ENCODE assay signal across 8 mouse cellular contexts in the genomic region with DNA sequence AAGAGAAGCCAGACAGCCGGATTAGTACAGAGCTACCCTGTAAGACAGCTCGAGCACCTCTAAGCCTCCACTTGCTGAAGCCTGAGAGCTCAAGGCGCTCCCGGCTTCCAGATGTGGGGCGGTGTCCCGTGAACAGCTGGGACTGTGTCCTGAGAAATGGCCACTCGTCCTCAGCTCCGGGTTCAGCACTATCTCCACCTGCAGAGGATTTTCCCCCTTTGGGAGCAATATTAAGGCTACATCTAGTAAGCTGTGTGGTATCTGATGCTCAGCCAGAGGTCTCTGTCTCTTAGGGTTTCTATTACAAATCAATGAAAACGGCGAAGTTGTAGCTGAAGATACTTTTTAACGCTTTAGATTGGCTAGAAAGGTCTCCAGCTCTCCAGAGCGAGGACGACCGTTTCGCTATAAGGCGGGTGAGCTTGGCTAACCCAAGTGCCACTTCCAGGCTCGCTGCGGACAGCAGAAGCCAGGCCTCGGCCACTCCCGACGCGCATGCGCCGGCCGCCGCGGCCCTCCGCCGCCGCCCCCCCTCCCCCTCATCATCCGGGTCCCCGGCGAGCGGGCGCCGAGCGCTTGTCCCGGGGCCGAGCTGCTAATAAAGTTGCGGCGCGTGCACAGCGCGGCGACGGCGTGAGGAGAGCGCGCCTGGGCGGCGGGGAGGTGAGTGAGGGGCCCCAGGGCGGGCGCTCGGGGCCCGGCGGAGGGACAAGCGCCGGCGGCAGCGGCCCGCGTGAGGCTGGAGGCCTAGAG. TPM values are rescaled to one million over a fixed set of nuclear protein-coding genes. Genes with fewer than 3 reads are reported as not detected.
DNase-seq lines count a peak whose midpoint lies in the region; ATAC-seq and TF ChIP-seq lines count a peak whose summit lies in the region.

A gene (plus strand): TSS at position 542 of the 753 bp plus-strand sequence.

- intact Hi-C loops in heart, postnatal 36 days (cut with DNase I), result loop anchor here (2.0 to 5.0 kb wide), 2 partner anchors 24 to 40 kb away; no protein-coding TSS in a partner anchor

- TF ChIP-seq CTCF in G1E (IDR thresholded peaks at IDR 0.05; ENCODE audit: low read depth, low read length), result no peak
- no peak for TF ChIP-seq CTCF in forebrain, postnatal 0 days (IDR thresholded peaks at IDR 0.05; ENCODE audit: low read depth)
- no peak for TF ChIP-seq CTCF in olfactory bulb, adult 2 months (IDR thresholded peaks at IDR 0.05; ENCODE audit: insufficient read depth, low read depth, low read length)
- no peak for TF ChIP-seq CTCF in thymus, adult 2 months (IDR thresholded peaks at IDR 0.05; ENCODE audit: borderline replicate concordance, control insufficient read depth, extremely low read depth, insufficient read depth, low read length, poor library complexity)

- WGBS in forebrain, postnatal 0 days, result 3% methylated on average over 54 of the region's 62 CpGs
- 2% methylated on average over 62 of the region's 62 CpGs for WGBS in lung, embryonic 15.5 days
- WGBS in olfactory bulb, adult 2 months, result 4% methylated on average over 62 of the region's 62 CpGs
- 9% methylated on average over 61 of the region's 62 CpGs for WGBS in thymus, adult 2 months

- H3K4me2 ChIP-seq in forebrain, postnatal 0 days (ENCODE audit: low read depth), result peak within 1 kb of the TSS; percentile 50
- H3K4me2 ChIP-seq in lung, embryonic 15.5 days, result peak within 1 kb of the TSS; percentile 70

- ATAC-seq in G1E (ENCODE audit: extremely low read depth, insufficient number of reproducible peaks, low FRiP score, poor library complexity, severe bottlenecking), result 0 out of 2 replicates have a peak, but pooled peaks have one; percentile 4
- ATAC-seq in forebrain, postnatal 0 days, result peak; percentile 84
- peak; percentile 89 for ATAC-seq in lung, embryonic 15.5 days (ENCODE audit: borderline replicate concordance, extremely low read depth, low FRiP score, low TSS enrichment)

- DNase-seq in G1E (ENCODE audit: low spot score), result peak; percentile 86
- peak; percentile 89 for DNase-seq in cerebellum, adult 11 months
- DNase-seq in forebrain, postnatal 0 days, result peak; percentile 96
- peak; percentile 85 to 90 for DNase-seq in heart, postnatal 36 days
- DNase-seq in layer of hippocampus, adult 8-10 months (ENCODE audit: low spot score in 2 of 2), result peak; percentile 52 to 79
- DNase-seq in thymus, adult 2 months, result peak; percentile 63

- peak within 1 kb of the TSS; percentile 96 for H3K27ac ChIP-seq in forebrain, postnatal 0 days (ENCODE audit: low read depth, low read length)
- H3K27ac ChIP-seq in lung, embryonic 15.5 days, result peak within 1 kb of the TSS; percentile 100
- H3K27ac ChIP-seq in olfactory bulb, adult 2 months (ENCODE audit: insufficient read depth, low read depth, low read length), result peak within 1 kb of the TSS; percentile 94
- peak within 1 kb of the TSS; percentile 74 for H3K27ac ChIP-seq in thymus, adult 2 months (ENCODE audit: control insufficient read depth, insufficient read depth, low read length)

- no peaks in the 10 kb centered on the region for H3K27me3 ChIP-seq in G1E (ENCODE audit: insufficient read depth, low read length)
- no peaks in the 10 kb centered on the region for H3K27me3 ChIP-seq in forebrain, postnatal 0 days (ENCODE audit: insufficient read depth, low read length)
- H3K27me3 ChIP-seq in lung, embryonic 15.5 days, result no peaks in the 10 kb centered on the region
- no peaks in the 10 kb centered on the region for H3K27me3 ChIP-seq in thymus, adult 2 months (ENCODE audit: control insufficient read depth, insufficient read depth, low read length)

- peak within 1 kb of the TSS; percentile 87 for H3K9ac ChIP-seq in forebrain, postnatal 0 days
- peak within 1 kb of the TSS; percentile 98 for H3K9ac ChIP-seq in lung, embryonic 15.5 days

- H3K9me3 ChIP-seq in G1E (replicated peaks), result no peaks in the 10 kb centered on the region
- H3K9me3 ChIP-seq in forebrain, postnatal 0 days (ENCODE audit: low read length), result no peaks in the 10 kb centered on the region
- H3K9me3 ChIP-seq in lung, embryonic 15.5 days, result no peaks in the 10 kb centered on the region

- peak; percentile 77 for TF ChIP-seq POLR2A in olfactory bulb, adult 2 months (IDR thresholded peaks at IDR 0.05; ENCODE audit: insufficient read depth, low read depth, low read length)
- TF ChIP-seq POLR2A in thymus, adult 2 months (IDR thresholded peaks at IDR 0.05; ENCODE audit: control insufficient read depth, extremely low read depth, insufficient read depth, low read length, poor library complexity), result peak; percentile 52; the same call in 1 of the 2 replicates

- H3K4me3 ChIP-seq in G1E (ENCODE audit: low read depth, low read length), result peak within 1 kb of the TSS; percentile 75
- peak within 1 kb of the TSS; percentile 88 for H3K4me3 ChIP-seq in forebrain, postnatal 0 days (ENCODE audit: low read depth, low read length)
- H3K4me3 ChIP-seq in lung, embryonic 15.5 days, result peak within 1 kb of the TSS; percentile 89
- H3K4me3 ChIP-seq in olfactory bulb, adult 2 months (ENCODE audit: insufficient read depth, low read depth, low read length), result peak within 1 kb of the TSS; percentile 99
- peak within 1 kb of the TSS; percentile 99 for H3K4me3 ChIP-seq in thymus, adult 2 months (ENCODE audit: control insufficient read depth, insufficient read depth, low read length)

- H3K36me3 ChIP-seq in G1E (replicated peaks), result peaks cover 22% of the 10 kb centered on the region
- H3K36me3 ChIP-seq in forebrain, postnatal 0 days (ENCODE audit: insufficient read depth), result no peaks in the 10 kb centered on the region
- peaks cover 11% of the 10 kb centered on the region; the same call in 1 of the 2 replicates for H3K36me3 ChIP-seq in lung, embryonic 15.5 days
- no peaks in the 10 kb centered on the region for H3K36me3 ChIP-seq in thymus, adult 2 months (ENCODE audit: control insufficient read depth, insufficient read depth, low read length)

- peaks cover 27% of the 10 kb centered on the region for H3K4me1 ChIP-seq in G1E (ENCODE audit: insufficient read depth, low read depth, low read length)
- H3K4me1 ChIP-seq in forebrain, postnatal 0 days (ENCODE audit: insufficient read depth), result peaks cover 38% of the 10 kb centered on the region
- H3K4me1 ChIP-seq in lung, embryonic 15.5 days, result peaks cover 53% of the 10 kb centered on the region
- peaks cover 21% of the 10 kb centered on the region for H3K4me1 ChIP-seq in olfactory bulb, adult 2 months (ENCODE audit: control insufficient read depth, insufficient read depth, low read length)
- H3K4me1 ChIP-seq in thymus, adult 2 months (replicated peaks; ENCODE audit: control insufficient read depth, insufficient read depth, low read length), result peaks cover 19% of the 10 kb centered on the region

RNA-seq across cellular contexts. Expression of the gene that starts here (rescaled TPM):
- total RNA-seq in G1E (2014; fragmentation: Nextera tagmentation), result 40.7 and 48.7 TPM in 2 replicates
- total RNA-seq in G1E (2017), result 10.8 and 15.2 TPM in 2 replicates
- polyA plus RNA-seq in G1E (2012), result 4.1 and 4.3 TPM in 2 replicates
- 45.2 and 54.6 TPM in 2 replicates for total RNA-seq in forebrain, postnatal 0 days (2014; rRNA removed)
- polyA plus RNA-seq in forebrain, postnatal 0 days (2015; fragmentation: Nextera tagmentation; extraction: Ambion mirVana), result 15.7 and 17.1 TPM in 2 replicates
- total RNA-seq in heart, postnatal 36 days (2021), result 10 to 100 TPM; 30.6 to 30.7 TPM
- total RNA-seq in layer of hippocampus, adult 8-10 months (2022), result 10 to 100 TPM; 27.1 to 28.8 (median 27.7) TPM
- 34.1 and 34.7 TPM in 2 replicates for polyA plus RNA-seq in lung, embryonic 15.5 days (2015; fragmentation: Nextera tagmentation; extraction: Ambion mirVana)
- polyA plus RNA-seq in olfactory bulb, adult 2 months (2012; ENCODE audit: insufficient read depth, insufficient read length, low replicate concordance, missing spikeins), result not detected in 2 replicates
- 42.1 and 45.6 TPM in 2 replicates for polyA plus RNA-seq in thymus, adult 2 months (2012; rRNA removed)

Comparison
In these comparisons a context has a peak if more than half of its experiments do, and no peak if none do; other contexts are left out.
1. Peak in every context shown above with its lines: DNase-seq, ATAC-seq, H3K4me3 ChIP-seq and H3K27ac ChIP-seq.
2. ATAC-seq: peak in every context shown above with its lines; median percentile 89 in lung, embryonic 15.5 days; 84 in forebrain, postnatal 0 days; 4 in G1E.